Mouse (Mus musculus): ENCODE measurements at regions not wholly inside any gene's neighbourhood (a gene's known extent, or its start where the extent isn't known, plus 50 kb on each side); places are given as distances from the start of the nearest gene placed in this dataset.
A peak's percentile ranks its signal among the peaks of the same experiment; 100 is the strongest.

GRCm38 (mm10) chr12:99635361-99635760, 72.0 kb upstream of the Foxn3 start:
- H3K9me3 ChIP-seq (replicated peaks; ENCODE audit: control insufficient read depth, low read length) = no peaks in the 10 kb centered on the region
- no peak overlapping the region for H3K9ac ChIP-seq (replicated peaks; ENCODE audit: low read length)
- DNase-seq (ENCODE audit: low spot score) (no peak), ATAC-seq (replicated peaks; ENCODE audit: insufficient number of reproducible peaks, low FRiP score, low TSS enrichment, low read depth) (no peak)
- H3K4me1 ChIP-seq (ENCODE audit: control insufficient read depth, insufficient read depth, low read length) = no peaks in the 10 kb centered on the region
- H3K4me2 ChIP-seq (ENCODE audit: low read depth, low read length) = no peak overlapping the region
- no peaks in the 10 kb centered on the region for H3K27me3 ChIP-seq (ENCODE audit: control insufficient read depth, insufficient read depth, low read length)
- no peak overlapping the region for H3K4me3 ChIP-seq (ENCODE audit: low read depth, low read length)
- no peaks in the 10 kb centered on the region for H3K36me3 ChIP-seq (replicated peaks; ENCODE audit: control insufficient read depth, insufficient read depth, low read depth, low read length)
- 79% methylated on average over 4 of the region's 4 CpGs for WGBS
- H3K27ac ChIP-seq (replicated peaks; ENCODE audit: low read depth, low read length) = no peak overlapping the region

GRCm38 (mm10) chr12:99634726-99635125, 71.3 kb upstream of the Foxn3 start:
- H3K27me3 ChIP-seq (ENCODE audit: control insufficient read depth, insufficient read depth, low read length) = no peaks in the 10 kb centered on the region
- 90% methylated on average over 4 of the region's 4 CpGs for WGBS
- no peaks in the 10 kb centered on the region for H3K4me1 ChIP-seq (ENCODE audit: control insufficient read depth, insufficient read depth, low read length)
- H3K9ac ChIP-seq (replicated peaks; ENCODE audit: low read length) = no peak overlapping the region
- H3K4me2 ChIP-seq (ENCODE audit: low read depth, low read length) = no peak overlapping the region
- H3K4me3 ChIP-seq (ENCODE audit: low read depth, low read length) = no peak overlapping the region
- ATAC-seq (replicated peaks; ENCODE audit: insufficient number of reproducible peaks, low FRiP score, low TSS enrichment, low read depth) (no peak), DNase-seq (ENCODE audit: low spot score) (no peak)
- H3K9me3 ChIP-seq (replicated peaks; ENCODE audit: control insufficient read depth, low read length) = no peaks in the 10 kb centered on the region
- no peak overlapping the region for H3K27ac ChIP-seq (replicated peaks; ENCODE audit: low read depth, low read length)
- no peaks in the 10 kb centered on the region for H3K36me3 ChIP-seq (replicated peaks; ENCODE audit: control insufficient read depth, insufficient read depth, low read depth, low read length)

DNA sequence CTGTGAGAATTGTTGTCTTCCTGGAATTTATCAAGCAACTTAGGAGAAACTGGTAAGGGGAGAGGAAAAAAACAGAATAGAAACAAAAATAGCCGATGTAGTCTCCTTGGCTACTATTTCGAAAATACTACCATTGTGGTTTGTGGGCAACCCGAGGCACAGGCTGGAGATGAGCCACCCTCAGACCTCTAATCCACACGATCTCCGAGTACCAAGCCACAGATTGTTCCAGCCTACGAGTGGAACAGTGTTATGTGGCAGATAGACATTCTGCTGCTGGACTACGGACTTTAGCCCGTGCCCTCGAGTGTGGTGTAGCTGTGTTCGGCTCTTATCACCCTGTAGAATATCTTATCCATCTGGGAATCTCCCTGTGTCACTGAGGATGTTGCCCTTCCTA, 70.3 kb upstream of the Foxn3 start:
- DNase-seq (ENCODE audit: low spot score) = no peak
- H3K4me1 ChIP-seq (ENCODE audit: control insufficient read depth, insufficient read depth, low read length) = no peaks in the 10 kb centered on the region
- WGBS = 90% methylated on average over 10 of the region's 10 CpGs
- H3K36me3 ChIP-seq (replicated peaks; ENCODE audit: control insufficient read depth, insufficient read depth, low read depth, low read length) = no peaks in the 10 kb centered on the region
- H3K27me3 ChIP-seq (ENCODE audit: control insufficient read depth, insufficient read depth, low read length) = no peaks in the 10 kb centered on the region
- H3K4me2 ChIP-seq (ENCODE audit: low read depth, low read length) = no peak overlapping the region
- ATAC-seq (replicated peaks; ENCODE audit: insufficient number of reproducible peaks, low FRiP score, low TSS enrichment, low read depth) = no peak
- H3K4me3 ChIP-seq (ENCODE audit: low read depth, low read length) = no peak overlapping the region
- H3K9ac ChIP-seq (replicated peaks; ENCODE audit: low read length) = no peak overlapping the region
- H3K27ac ChIP-seq (replicated peaks; ENCODE audit: low read depth, low read length) = no peak overlapping the region
- H3K9me3 ChIP-seq (replicated peaks; ENCODE audit: control insufficient read depth, low read length) = no peaks in the 10 kb centered on the region

GRCm38 (mm10) chr12:99632988-99633387, 69.6 kb upstream of the Foxn3 start:
- no peak overlapping the region for H3K9ac ChIP-seq (replicated peaks; ENCODE audit: low read length)
- H3K4me2 ChIP-seq (ENCODE audit: low read depth, low read length) = no peak overlapping the region
- H3K4me1 ChIP-seq (ENCODE audit: control insufficient read depth, insufficient read depth, low read length) = peaks cover 2% of the 10 kb centered on the region; the same call in 1 of the 2 replicates
- H3K27me3 ChIP-seq (ENCODE audit: control insufficient read depth, insufficient read depth, low read length) = no peaks in the 10 kb centered on the region
- H3K27ac ChIP-seq (replicated peaks; ENCODE audit: low read depth, low read length) = no peak overlapping the region
- no peak for ATAC-seq (replicated peaks; ENCODE audit: insufficient number of reproducible peaks, low FRiP score, low TSS enrichment, low read depth)
- H3K9me3 ChIP-seq (replicated peaks; ENCODE audit: control insufficient read depth, low read length) = no peaks in the 10 kb centered on the region
- WGBS = 95% methylated on average over 6 of the region's 6 CpGs
- H3K36me3 ChIP-seq (replicated peaks; ENCODE audit: control insufficient read depth, insufficient read depth, low read depth, low read length) = no peaks in the 10 kb centered on the region
- H3K4me3 ChIP-seq (ENCODE audit: low read depth, low read length) = no peak overlapping the region
- DNase-seq (ENCODE audit: low spot score) = no peak

GRCm38 (mm10) chr12:99629606-99630005, 66.2 kb upstream of the Foxn3 start:
- no peak for ATAC-seq (replicated peaks; ENCODE audit: insufficient number of reproducible peaks, low FRiP score, low TSS enrichment, low read depth)
- DNase-seq (ENCODE audit: low spot score) = no peak
- H3K4me1 ChIP-seq (ENCODE audit: control insufficient read depth, insufficient read depth, low read length) = peaks cover 2% of the 10 kb centered on the region; the same call in 1 of the 2 replicates
- H3K36me3 ChIP-seq (replicated peaks; ENCODE audit: control insufficient read depth, insufficient read depth, low read depth, low read length) = no peaks in the 10 kb centered on the region
- no peak overlapping the region for H3K4me2 ChIP-seq (ENCODE audit: low read depth, low read length)
- H3K9ac ChIP-seq (replicated peaks; ENCODE audit: low read length) = no peak overlapping the region
- no peak overlapping the region for H3K4me3 ChIP-seq (ENCODE audit: low read depth, low read length)
- H3K9me3 ChIP-seq (replicated peaks; ENCODE audit: control insufficient read depth, low read length) = no peaks in the 10 kb centered on the region
- H3K27ac ChIP-seq (replicated peaks; ENCODE audit: low read depth, low read length) = no peak overlapping the region
- 94% methylated on average over 4 of the region's 4 CpGs for WGBS
- H3K27me3 ChIP-seq (ENCODE audit: control insufficient read depth, insufficient read depth, low read length) = no peaks in the 10 kb centered on the region

DNA sequence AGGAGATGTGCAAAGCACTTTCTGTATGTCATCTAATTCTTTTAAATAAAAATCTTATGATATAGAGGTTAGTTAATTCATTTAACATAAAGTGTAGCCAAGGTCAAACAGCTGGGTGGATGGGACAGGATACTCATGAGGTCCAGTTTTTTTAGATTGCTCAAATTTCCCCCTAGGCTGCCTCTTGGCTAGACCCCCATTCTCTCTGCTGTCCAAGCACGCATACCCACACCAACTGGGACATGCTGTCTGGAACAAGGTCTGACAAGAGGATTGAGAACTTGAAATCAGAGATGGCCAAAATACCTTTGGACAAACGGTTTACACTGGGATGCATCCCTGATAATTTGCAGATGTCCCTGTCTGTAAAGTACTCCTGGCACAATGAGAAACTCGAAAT, 65.0 kb upstream of the Foxn3 start:
- no peak for DNase-seq (ENCODE audit: low spot score)
- Histone ChIP-seq H3K27me3 (ENCODE audit: control insufficient read depth, insufficient read depth, low read length) (no peaks in the 10 kb centered on the region), H3K4me1 (ENCODE audit: control insufficient read depth, insufficient read depth, low read length) (peaks cover 2% of the 10 kb centered on the region; the same call in 1 of the 2 replicates), H3K9me3 (replicated peaks; ENCODE audit: control insufficient read depth, low read length) (no peaks in the 10 kb centered on the region), H3K4me2 (ENCODE audit: low read depth, low read length) (peak overlapping the region; percentile 82), H3K9ac (replicated peaks; ENCODE audit: low read length) (peak overlapping the region; percentile 37; the same call in 1 of the 2 replicates), H3K27ac (replicated peaks; ENCODE audit: low read depth, low read length) (no peak overlapping the region), H3K36me3 (replicated peaks; ENCODE audit: control insufficient read depth, insufficient read depth, low read depth, low read length) (no peaks in the 10 kb centered on the region), H3K4me3 (ENCODE audit: low read depth, low read length) (no peak overlapping the region; the same call in 1 of the 2 replicates)
- WGBS = 44% methylated on average over 3 of the region's 3 CpGs
- no peak for ATAC-seq (replicated peaks; ENCODE audit: insufficient number of reproducible peaks, low FRiP score, low TSS enrichment, low read depth)

GRCm38 (mm10) chr12:99627898-99628231, 64.5 kb upstream of the Foxn3 start:
- H3K27ac ChIP-seq (replicated peaks; ENCODE audit: low read depth, low read length) = no peak overlapping the region
- peak overlapping the region; percentile 82 for H3K4me2 ChIP-seq (ENCODE audit: low read depth, low read length)
- peaks cover 2% of the 10 kb centered on the region; the same call in 1 of the 2 replicates for H3K4me1 ChIP-seq (ENCODE audit: control insufficient read depth, insufficient read depth, low read length)
- DNase-seq (ENCODE audit: low spot score) (peak; percentile 96), ATAC-seq (replicated peaks; ENCODE audit: insufficient number of reproducible peaks, low FRiP score, low TSS enrichment, low read depth) (peak; percentile 90)
- H3K27me3 ChIP-seq (ENCODE audit: control insufficient read depth, insufficient read depth, low read length) = no peaks in the 10 kb centered on the region
- H3K9ac ChIP-seq (replicated peaks; ENCODE audit: low read length) = peak overlapping the region; percentile 37
- H3K4me3 ChIP-seq (ENCODE audit: low read depth, low read length) = peak overlapping the region; percentile 61
- no peaks in the 10 kb centered on the region for H3K9me3 ChIP-seq (replicated peaks; ENCODE audit: control insufficient read depth, low read length)
- under 1% methylated on average over 28 of the region's 30 CpGs for WGBS
- H3K36me3 ChIP-seq (replicated peaks; ENCODE audit: control insufficient read depth, insufficient read depth, low read depth, low read length) = no peaks in the 10 kb centered on the region

DNA sequence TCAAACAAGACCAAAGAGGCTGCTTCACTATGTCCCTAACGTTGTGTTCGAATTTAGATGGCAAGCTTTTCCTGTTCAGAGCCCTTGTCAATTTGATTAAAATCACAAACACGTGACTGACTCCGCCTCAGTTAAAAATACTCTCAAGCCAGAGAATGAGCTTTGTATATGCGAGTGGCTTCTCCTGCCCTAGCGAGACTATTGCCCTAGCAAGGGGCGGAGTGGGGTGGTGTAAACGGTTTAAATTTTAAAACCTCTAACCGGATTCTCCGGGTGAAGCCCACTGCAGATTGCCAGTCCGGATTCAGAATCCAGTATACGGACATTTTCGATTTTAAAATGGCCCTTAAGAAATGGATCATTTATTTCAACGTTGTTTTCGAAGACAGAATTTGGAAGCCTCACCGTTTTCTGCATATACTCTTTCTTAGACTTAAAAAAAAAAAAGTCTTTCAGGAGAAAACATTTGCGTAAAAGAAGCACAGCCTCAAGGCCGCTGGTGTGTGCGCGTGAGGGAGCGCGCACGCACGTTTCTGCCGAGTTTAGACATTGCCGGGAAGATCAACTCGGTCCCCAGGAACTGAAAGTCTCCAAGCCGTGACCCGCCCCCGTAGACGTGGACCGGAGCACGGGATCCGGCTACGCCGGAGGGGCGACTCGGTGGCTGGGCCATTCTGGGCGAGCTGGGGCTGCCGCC, 64.0 kb upstream of the Foxn3 start:
- H3K27me3 ChIP-seq (ENCODE audit: control insufficient read depth, insufficient read depth, low read length) = no peaks in the 10 kb centered on the region
- no peak for ATAC-seq (replicated peaks; ENCODE audit: insufficient number of reproducible peaks, low FRiP score, low TSS enrichment, low read depth)
- H3K36me3 ChIP-seq (replicated peaks; ENCODE audit: control insufficient read depth, insufficient read depth, low read depth, low read length) = no peaks in the 10 kb centered on the region
- no peaks in the 10 kb centered on the region for H3K9me3 ChIP-seq (replicated peaks; ENCODE audit: control insufficient read depth, low read length)
- peak overlapping the region; percentile 82 for H3K4me2 ChIP-seq (ENCODE audit: low read depth, low read length)
- peak overlapping the region; percentile 61 for H3K4me3 ChIP-seq (ENCODE audit: low read depth, low read length)
- H3K27ac ChIP-seq (replicated peaks; ENCODE audit: low read depth, low read length) = no peak overlapping the region
- WGBS = under 1% methylated on average over 40 of the region's 40 CpGs
- H3K9ac ChIP-seq (replicated peaks; ENCODE audit: low read length) = peak overlapping the region; percentile 37
- H3K4me1 ChIP-seq (ENCODE audit: control insufficient read depth, insufficient read depth, low read length) = peaks cover 2% of the 10 kb centered on the region; the same call in 1 of the 2 replicates
- DNase-seq (ENCODE audit: low spot score) = peak; percentile 22
